Mouse (Mus musculus): ENCODE results near the gene H2-Eb2.
A peak's percentile ranks its signal among the peaks of the same experiment; 100 is the strongest.

DNA sequence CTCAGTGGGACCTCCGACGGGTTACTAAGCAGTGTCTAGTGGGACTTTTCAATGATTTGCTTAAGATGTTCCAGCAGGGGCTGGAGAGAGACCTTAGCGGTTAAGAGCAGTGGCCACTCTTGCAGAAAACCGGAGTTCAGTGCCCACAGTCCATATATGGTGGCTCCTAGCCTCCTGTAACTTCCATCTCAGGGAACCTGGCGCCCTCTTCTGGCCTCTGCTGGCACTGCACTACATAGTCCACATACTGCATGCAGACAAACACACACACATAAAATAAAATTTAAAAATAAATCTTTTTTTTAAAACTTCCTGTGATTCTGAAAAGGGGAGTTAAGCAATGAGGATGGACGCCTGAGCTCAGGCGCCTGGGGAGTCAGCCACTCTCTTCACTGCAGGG is 57.7 kb downstream of the H2-Eb2 start:
- TF ChIP-seq CTCF (IDR thresholded peaks at IDR 0.05; ENCODE audit: low read depth) (peak; percentile 4; the same call in 1 of the 2 replicates), EP300 (IDR thresholded peaks at IDR 0.05; ENCODE audit: low read depth) (no peak)

Data from heart, postnatal 0 days (tissue).